Mouse (Mus musculus) C2C12 (cell line): Measurements from ENCODE around the gene Rasgef1b. TPM values are rescaled to one million over a fixed set of nuclear protein-coding genes. Genes with fewer than 3 reads are reported as not detected.

Experiments used
- H3K27me3 ChIP-seq: one replicate; pipeline ENCODE4 v1.6.1; 2011; ENCODE audit not compliant: control insufficient read depth, insufficient read depth, insufficient read length
- H3K36me3 ChIP-seq: one replicate; pipeline ENCODE4 v1.6.1; 2011; ENCODE audit not compliant: control insufficient read depth, insufficient read depth
- H3K4me3 ChIP-seq: one replicate; pipeline ENCODE4 v1.5.1; 2011; ENCODE audit warnings: mild to moderate bottlenecking, control low read depth; ENCODE audit not compliant: poor library complexity, insufficient read depth, severe bottlenecking
- H3K79me2 ChIP-seq: one replicate; pipeline ENCODE4 v1.6.1; 2011; ENCODE audit not compliant: control insufficient read depth, insufficient read depth
- H3K79me3 ChIP-seq: one replicate; pipeline ENCODE4 v1.6.1; 2011; ENCODE audit warnings: low read depth, control low read depth
- H3ac ChIP-seq: one replicate; pipeline ENCODE3; 2011; ENCODE audit warnings: low read depth; ENCODE audit not compliant: control insufficient read depth, insufficient read length
- CEBPB ChIP-seq: IDR thresholded peaks from one replicate; pipeline ENCODE4 v1.6.1; 2011; ENCODE audit warnings: low read depth, mild to moderate bottlenecking, control low read depth, moderate library complexity
- CTCF ChIP-seq: IDR thresholded peaks from one replicate; pipeline ENCODE4 v1.5.1; 2011; ENCODE audit not compliant: control insufficient read depth, insufficient read depth, insufficient read length
- FOSL1 ChIP-seq: IDR thresholded peaks from one replicate; pipeline ENCODE4 v1.8.0; 2011; ENCODE audit warnings: mild to moderate bottlenecking, low read length; ENCODE audit not compliant: poor library complexity, insufficient read depth, severe bottlenecking
- MAX ChIP-seq: IDR thresholded peaks from one replicate; pipeline ENCODE4 v1.6.1; 2011; ENCODE audit warnings: mild to moderate bottlenecking, control low read depth
- MYOD1 ChIP-seq: IDR thresholded peaks from one replicate; pipeline ENCODE4 v1.6.1; 2011; ENCODE audit warnings: low read depth; ENCODE audit not compliant: control insufficient read depth, insufficient read length
- MYOG ChIP-seq: IDR thresholded peaks from one replicate; pipeline ENCODE4 v1.6.1; 2011; ENCODE audit not compliant: control insufficient read depth, insufficient read length; ENCODE audit errors: extremely low read depth
- USF1 ChIP-seq: IDR thresholded peaks from one replicate; pipeline ENCODE4 v1.6.1; 2011; ENCODE audit warnings: low read depth, mild to moderate bottlenecking, control low read depth, moderate library complexity
- polyA plus RNA-seq: library from polyadenylated mRNA; unstranded; fragments of >200 nt; fragmentation: generic; extraction: Trizol; gene quantifications from one replicate; pipeline ENCODE4 v1.2.1, GENCODE M21; 2012; ENCODE audit warnings: missing spikeins

Rasgef1b gene
- polyA plus RNA-seq, 1 experiment: 0.05 TPM

- Histone ChIP-seq H3K79me2 (no peaks in the 10 kb centered on the region), H3K36me3 (no peaks in the 10 kb centered on the region), H3K27me3 (no peaks in the 10 kb centered on the region), H3ac (no peak overlapping the region), H3K79me3 (no peaks in the 10 kb centered on the region), H3K4me3 (no peak overlapping the region)
- TF ChIP-seq MYOD1: no peak
- TF ChIP-seq FOSL1: no peak
Observed at GRCm38 (mm10) chr5:99434226-99434625, 294.6 kb downstream of the Rasgef1b start.

GRCm38 (mm10) chr5:99432471-99432870 lies 296.4 kb downstream of the Rasgef1b start:
- Histone ChIP-seq H3ac (no peak overlapping the region), H3K4me3 (no peak overlapping the region), H3K27me3 (no peaks in the 10 kb centered on the region), H3K79me2 (no peaks in the 10 kb centered on the region), H3K79me3 (no peaks in the 10 kb centered on the region), H3K36me3 (no peaks in the 10 kb centered on the region)
- TF ChIP-seq MYOD1: no peak
- no peak for TF ChIP-seq CTCF
- TF ChIP-seq MYOG: no peak

- H3K79me3 ChIP-seq: no peaks in the 10 kb centered on the region
- no peaks in the 10 kb centered on the region for H3K79me2 ChIP-seq
- H3K27me3 ChIP-seq: no peaks in the 10 kb centered on the region
- no peaks in the 10 kb centered on the region for H3K36me3 ChIP-seq
- no peak overlapping the region for H3ac ChIP-seq
- TF ChIP-seq CEBPB (no peak), CTCF (no peak), MAX (no peak)
- no peak overlapping the region for H3K4me3 ChIP-seq
Observed at GRCm38 (mm10) chr5:99429273-99429672, 299.6 kb downstream of the Rasgef1b start.

- TF ChIP-seq FOSL1 (no peak), MAX (no peak), USF1 (no peak), MYOG (no peak)
- H3K27me3 ChIP-seq: no peaks in the 10 kb centered on the region
- H3K79me3 ChIP-seq: no peaks in the 10 kb centered on the region
- H3K36me3 ChIP-seq: no peaks in the 10 kb centered on the region
- no peak overlapping the region for H3ac ChIP-seq
- H3K4me3 ChIP-seq: no peak overlapping the region
- no peaks in the 10 kb centered on the region for H3K79me2 ChIP-seq
Observed at GRCm38 (mm10) chr5:99428648-99429047, 300.2 kb downstream of the Rasgef1b start.

- Histone ChIP-seq H3K27me3 (no peaks in the 10 kb centered on the region), H3ac (no peak overlapping the region), H3K79me3 (no peaks in the 10 kb centered on the region), H3K4me3 (no peak overlapping the region), H3K36me3 (no peaks in the 10 kb centered on the region), H3K79me2 (no peaks in the 10 kb centered on the region)
- no peak for TF ChIP-seq CEBPB
Observed at GRCm38 (mm10) chr5:99423271-99423670, 305.6 kb downstream of the Rasgef1b start.

GRCm38 (mm10) chr5:99422856-99423255 lies 306.0 kb downstream of the Rasgef1b start:
- Histone ChIP-seq H3K79me2 (no peaks in the 10 kb centered on the region), H3K27me3 (no peaks in the 10 kb centered on the region), H3K4me3 (no peak overlapping the region), H3K79me3 (no peaks in the 10 kb centered on the region), H3K36me3 (no peaks in the 10 kb centered on the region), H3ac (no peak overlapping the region)
- no peak for TF ChIP-seq CTCF
- TF ChIP-seq MAX: no peak
- no peak for TF ChIP-seq MYOD1
- no peak for TF ChIP-seq CEBPB
- no peak for TF ChIP-seq FOSL1
- no peak for TF ChIP-seq USF1
- no peak for TF ChIP-seq MYOG

GRCm38 (mm10) chr5:99422092-99422491 lies 306.8 kb downstream of the Rasgef1b start:
- no peaks in the 10 kb centered on the region for H3K79me2 ChIP-seq
- no peaks in the 10 kb centered on the region for H3K79me3 ChIP-seq
- no peak overlapping the region for H3ac ChIP-seq
- H3K4me3 ChIP-seq: no peak overlapping the region
- TF ChIP-seq CTCF: no peak
- no peak for TF ChIP-seq USF1
- TF ChIP-seq CEBPB: no peak
- no peak for TF ChIP-seq MAX
- TF ChIP-seq MYOD1: no peak
- no peak for TF ChIP-seq FOSL1
- no peak for TF ChIP-seq MYOG
- H3K27me3 ChIP-seq: no peaks in the 10 kb centered on the region
- no peaks in the 10 kb centered on the region for H3K36me3 ChIP-seq
